Mouse (Mus musculus) ES-E14 (cell line): ENCODE results near the gene Hist1h4a. TPM values are rescaled to one million over a fixed set of nuclear protein-coding genes. Genes with fewer than 3 reads are reported as not detected.
A peak's percentile ranks its signal among the peaks of the same experiment; 100 is the strongest.
"Not testable (repeated sequence)": the region's sequence is repeated elsewhere in the genome, so short reads cannot be mapped to it uniquely, and the experiment has no call there.

Source experiments
- DNase-seq: peaks from one replicate; pipeline ENCODE4 v3.0.0-alpha.2; 2013; ENCODE audit warnings: low read depth, low spot score
- H3K27ac ChIP-seq: 2 replicates; pipeline ENCODE4 v1.5.1; 2012; ENCODE audit warnings: low read depth, mild to moderate bottlenecking, low read length, moderate library complexity, mixed read lengths; ENCODE audit not compliant: poor library complexity, insufficient read depth, severe bottlenecking
- H3K36me3 ChIP-seq: 2 replicates; pipeline ENCODE4 v1.6.1; 2012; ENCODE audit warnings: mild to moderate bottlenecking, low read length, moderate library complexity, mixed read lengths; ENCODE audit not compliant: control insufficient read depth, poor library complexity, insufficient read depth, severe bottlenecking
- H3K4me1 ChIP-seq, 2 experiments: fragments of 150-350 bp in 1 of 2; sonication (generic) in 1 of 2; 2 replicates each; pipeline ENCODE4 v1.6.1; 2012; ENCODE audit warnings: low read length in 2 of 2, mild to moderate bottlenecking in 1 of 2, mixed read lengths in 1 of 2; ENCODE audit not compliant: control insufficient read depth in 2 of 2, insufficient read depth in 2 of 2, poor library complexity in 1 of 2
- H3K4me3 ChIP-seq, 2 experiments: fragments of 150-350 bp in 1 of 2; sonication (generic) in 1 of 2; 2 replicates each; pipeline ENCODE4 v1.5.1; 2012; ENCODE audit warnings: low read length in 2 of 2, low read depth in 1 of 2, mild to moderate bottlenecking in 1 of 2, mixed read lengths in 1 of 2; ENCODE audit not compliant: insufficient read depth in 1 of 2, poor library complexity in 1 of 2, severe bottlenecking in 1 of 2
- H3K9ac ChIP-seq: 2 replicates; pipeline ENCODE4 v1.6.1; 2012; ENCODE audit warnings: low read depth, mild to moderate bottlenecking, low read length, mixed read lengths; ENCODE audit not compliant: poor library complexity, insufficient read depth, severe bottlenecking
- H3K9me3 ChIP-seq: fragments of 150-350 bp; sonication (generic); 2 replicates; pipeline ENCODE4 v1.6.1; 2012; ENCODE audit warnings: low read depth, mild to moderate bottlenecking, low read length; ENCODE audit not compliant: control insufficient read depth, insufficient read depth
- CHD2 ChIP-seq: IDR thresholded peaks from 2 replicates; pipeline ENCODE4 v1.6.1; 2014; ENCODE audit warnings: mild to moderate bottlenecking, low read depth, low read length, inconsistent platforms
- HCFC1 ChIP-seq: IDR thresholded peaks from 2 replicates; pipeline ENCODE4 v1.6.1; 2012; ENCODE audit warnings: low read length, inconsistent platforms, borderline replicate concordance; ENCODE audit not compliant: insufficient read depth
- MAFK ChIP-seq: IDR thresholded peaks from 2 replicates; pipeline ENCODE4 v1.6.1; 2014; ENCODE audit warnings: mild to moderate bottlenecking, low read depth, low read length, inconsistent platforms; ENCODE audit not compliant: insufficient read depth
- ZC3H11A ChIP-seq: IDR thresholded peaks from 2 replicates; pipeline ENCODE4 v1.6.1; 2012; ENCODE audit warnings: low read depth, mild to moderate bottlenecking, inconsistent platforms, low read length, borderline replicate concordance
- ZNF384 ChIP-seq: IDR thresholded peaks from 2 replicates; pipeline ENCODE4 v1.6.1; 2012; ENCODE audit warnings: low read depth, low read length, inconsistent platforms
- in situ Hi-C, 2 experiments: fragments of 600-800 bp; cut with MboI; formaldehyde crosslinking; loops; one replicate each; pipeline ENCODE4 v1.15.1; 2025; ENCODE audit warnings: low sequenced_read_pairs in 2 of 2, inconsistent platforms in 1 of 2; ENCODE audit not compliant: unreplicated experiment in 2 of 2
- total RNA-seq: library from RNA; depleted of rRNA; stranded (reverse); fragments of 300-350 nt; gene quantifications from 2 replicates; pipeline ENCODE4 v1.2.3, GENCODE M21; 2012

Hist1h4a gene
- total RNA-seq, 1 experiment: 1,744 TPM

- Histone ChIP-seq H3K27ac (peak overlapping the region; percentile 96; the same call in 1 of the 2 replicates), H3K9me3 (no peaks in the 10 kb centered on the region), H3K9ac (peak overlapping the region; percentile 57; the same call in 1 of the 2 replicates), H3K4me1 (peaks cover 0 to 2% of the 10 kb centered on the region in 2 experiments; a peak in 2 of 4 replicates), H3K36me3 (no peaks in the 10 kb centered on the region), H3K4me3 (peak overlapping the region in 1 of 2 experiments; percentile 27; a peak in 1 of 4 replicates)
- DNase-seq: no peak
- in situ Hi-C loops: loop anchor here in 1 of 2 experiments (10.0 kb wide), 2 partner anchors 193 to 1713 kb away; partner anchors contain the start of genes Hist1h1d, Hist1h2ah, Hist1h2bk and Hist1h4f
- TF ChIP-seq ZNF384 (no peak), MAFK (no peak), ZC3H11A (no peak), CHD2 (no peak), HCFC1 (no peak)
These were observed 13.1 kb downstream of the Hist1h4a start for GRCm38 (mm10) chr13:23747892-23748288.

- Histone ChIP-seq H3K27ac (peak overlapping the region; percentile 96), H3K4me1 (peaks cover 0 to 2% of the 10 kb centered on the region in 2 experiments; a peak in 2 of 4 replicates), H3K4me3 (peak overlapping the region; percentile 3 to 53), H3K9me3 (no peaks in the 10 kb centered on the region), H3K36me3 (no peaks in the 10 kb centered on the region), H3K9ac (peak overlapping the region; percentile 85)
- TF ChIP-seq HCFC1 (no peak), MAFK (no peak), ZC3H11A (no peak), CHD2 (peak; percentile 47; the same call in 1 of the 2 replicates), ZNF384 (no peak)
- DNase-seq: no peak
- in situ Hi-C loops: loop anchor here in 1 of 2 experiments (10.0 kb wide), 2 partner anchors 192 to 1712 kb away; partner anchors contain the start of genes Hist1h1d, Hist1h2ah, Hist1h2bk and Hist1h4f
These were observed 13.7 kb downstream of the Hist1h4a start for GRCm38 (mm10) chr13:23747081-23747891.

DNA sequence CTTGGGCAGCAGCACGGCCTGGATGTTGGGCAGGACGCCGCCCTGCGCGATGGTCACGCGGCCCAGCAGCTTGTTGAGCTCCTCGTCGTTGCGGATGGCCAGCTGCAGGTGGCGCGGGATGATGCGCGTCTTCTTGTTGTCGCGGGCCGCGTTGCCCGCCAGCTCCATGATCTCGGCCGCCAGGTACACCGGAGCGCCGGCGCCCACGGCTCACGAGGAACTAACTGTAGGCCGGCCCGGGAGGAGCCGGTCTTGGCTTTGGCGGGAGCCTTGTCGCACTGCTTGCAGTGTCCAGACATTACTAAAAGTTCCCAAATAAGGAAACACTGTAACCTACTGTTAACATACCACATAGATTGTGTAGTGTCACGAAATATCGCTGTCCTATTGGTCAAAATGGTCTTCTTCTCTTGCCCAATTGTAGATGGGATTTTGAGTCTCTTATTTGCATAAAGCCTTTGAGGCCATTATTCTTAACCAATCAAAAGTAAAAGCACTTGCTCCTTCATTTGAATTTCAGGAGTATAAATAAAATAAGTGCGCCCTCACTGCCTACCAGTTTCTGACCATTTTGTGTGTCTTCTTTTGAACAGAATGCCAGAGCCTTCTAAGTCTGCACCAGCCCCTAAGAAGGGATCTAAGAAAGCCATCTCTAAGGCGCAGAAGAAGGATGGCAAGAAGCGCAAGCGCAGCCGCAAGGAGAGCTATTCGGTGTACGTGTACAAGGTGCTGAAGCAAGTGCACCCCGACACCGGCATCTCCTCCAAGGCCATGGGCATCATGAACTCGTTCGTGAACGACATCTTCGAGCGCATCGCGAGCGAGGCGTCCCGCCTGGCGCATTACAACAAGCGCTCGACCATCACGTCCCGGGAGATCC is 14.6 kb downstream of the Hist1h4a start, which contains the start of gene Hist1h2bb:
Gene Hist1h2bb, plus strand, starts transcription at position 534 of the 880 bp plus-strand sequence.
- H3K4me3 ChIP-seq: peak within 1 kb of the TSS; percentile 68
- not testable (repeated sequence) for DNase-seq, H3K4me1 ChIP-seq, H3K36me3 ChIP-seq, H3K9me3 ChIP-seq
- in situ Hi-C loops: loop anchor here in 1 of 2 experiments (10.0 kb wide), 2 partner anchors 192 to 1712 kb away; partner anchors contain the start of genes Hist1h1d, Hist1h2ah, Hist1h2bk and Hist1h4f
- H3K9ac ChIP-seq: peak within 1 kb of the TSS; percentile 85
- peak; percentile 84 for TF ChIP-seq CHD2
- peak within 1 kb of the TSS; percentile 96 for H3K27ac ChIP-seq

GRCm38 (mm10) chr13:23745381-23746161 is 15.5 kb downstream of the Hist1h4a start, which contains the start of gene Hist1h3c:
TSS of gene Hist1h3c (minus strand) at chr13:23745602.
- peak within 1 kb of the TSS; percentile 94 for H3K27ac ChIP-seq
- no peaks in the 10 kb centered on the region for H3K36me3 ChIP-seq
- peaks cover 2 to 3% of the 10 kb centered on the region in 2 experiments; a peak in 3 of 4 replicates for H3K4me1 ChIP-seq
- TF ChIP-seq HCFC1 (no peak), MAFK (no peak), CHD2 (peak; percentile 72), ZC3H11A (no peak), ZNF384 (peak; percentile 80)
- H3K9me3 ChIP-seq: no peaks in the 10 kb centered on the region
- in situ Hi-C loops: loop anchor here in 1 of 2 experiments (10.0 kb wide), 2 partner anchors 191 to 1711 kb away; partner anchors contain the start of genes Hist1h1d, Hist1h2ah, Hist1h2bk and Hist1h4f
- H3K4me3 ChIP-seq: peak within 1 kb of the TSS; percentile 68 to 70
- no peak for DNase-seq
- peak within 1 kb of the TSS; percentile 87 for H3K9ac ChIP-seq
